ENCODE assay signal across 8 mouse cellular contexts in genomic region chr8:126614062-126614739, GRCm38 (mm10). TPM values are rescaled to one million over a fixed set of nuclear protein-coding genes. Genes with fewer than 3 reads are reported as not detected.
DNase-seq lines count a peak whose midpoint lies in the region; ATAC-seq and TF ChIP-seq lines count a peak whose summit lies in the region.

No protein-coding gene starts in this region.

- intact Hi-C loops in left cerebral cortex, postnatal 14 days (cut with DNase I), result no loop called here

- peak; percentile 91 for DNase-seq in MN1 (ENCODE audit: low spot score)
- DNase-seq in stomach, postnatal 0 days (ENCODE audit: low spot score), result peak; percentile 85
- DNase-seq in left cerebral cortex, postnatal 14 days (ENCODE audit: low spot score in 2 of 2), result no peak
- DNase-seq in hindbrain, postnatal 0 days (ENCODE audit: low spot score), result no peak
- no peak for DNase-seq in cerebellum, adult 18-20 months

- no peak for TF ChIP-seq CTCF in stomach, postnatal 0 days (IDR thresholded peaks at IDR 0.05; ENCODE audit: low read depth)
- no peak for TF ChIP-seq CTCF in hindbrain, postnatal 0 days (IDR thresholded peaks at IDR 0.05; ENCODE audit: low read depth)

- H3K9me3 ChIP-seq in liver, embryonic 12.5 days (replicated peaks), result no peaks in the 10 kb centered on the region
- H3K9me3 ChIP-seq in stomach, postnatal 0 days (ENCODE audit: control insufficient read depth, low read length), result no peaks in the 10 kb centered on the region
- H3K9me3 ChIP-seq in hindbrain, postnatal 0 days (ENCODE audit: low read length), result no peaks in the 10 kb centered on the region

- H3K4me2 ChIP-seq in liver, embryonic 12.5 days, result no peak overlapping the region
- no peak overlapping the region for H3K4me2 ChIP-seq in stomach, postnatal 0 days (replicated peaks; ENCODE audit: low read depth)
- no peak overlapping the region for H3K4me2 ChIP-seq in hindbrain, postnatal 0 days (ENCODE audit: low read depth, low read length)

- TF ChIP-seq EP300 in stomach, postnatal 0 days (optimal IDR thresholded peaks at IDR 0.05), result peak; percentile 79

- H3K36me3 ChIP-seq in liver, embryonic 12.5 days, result no peaks in the 10 kb centered on the region
- H3K36me3 ChIP-seq in stomach, postnatal 0 days (ENCODE audit: control insufficient read depth, insufficient read depth, low read length), result no peaks in the 10 kb centered on the region
- no peaks in the 10 kb centered on the region for H3K36me3 ChIP-seq in hindbrain, postnatal 0 days (ENCODE audit: insufficient read depth, low read length)

- WGBS in liver, embryonic 12.5 days (ENCODE audit: insufficient replicate concordance), result 63% methylated on average over 8 of the region's 8 CpGs
- 47% methylated on average over 8 of the region's 8 CpGs for WGBS in stomach, postnatal 0 days
- WGBS in hindbrain, postnatal 0 days, result 88% methylated on average over 8 of the region's 8 CpGs

- no peak overlapping the region for H3K9ac ChIP-seq in liver, embryonic 12.5 days
- H3K9ac ChIP-seq in stomach, postnatal 0 days (ENCODE audit: low read length), result peak overlapping the region; percentile 38
- no peak overlapping the region for H3K9ac ChIP-seq in hindbrain, postnatal 0 days (replicated peaks; ENCODE audit: low read length)

- H3K27me3 ChIP-seq in liver, embryonic 12.5 days (replicated peaks), result no peaks in the 10 kb centered on the region
- H3K27me3 ChIP-seq in stomach, postnatal 0 days (ENCODE audit: control insufficient read depth, insufficient read depth, low read length), result no peaks in the 10 kb centered on the region
- no peaks in the 10 kb centered on the region for H3K27me3 ChIP-seq in hindbrain, postnatal 0 days (ENCODE audit: insufficient read depth, low read length)

- H3K4me1 ChIP-seq in liver, embryonic 12.5 days, result peaks cover 49% of the 10 kb centered on the region
- H3K4me1 ChIP-seq in stomach, postnatal 0 days (replicated peaks; ENCODE audit: control insufficient read depth, insufficient read depth), result peaks cover 14% of the 10 kb centered on the region; the same call in 1 of the 2 replicates
- no peaks in the 10 kb centered on the region for H3K4me1 ChIP-seq in hindbrain, postnatal 0 days (ENCODE audit: insufficient read depth, low read length)

- no peak overlapping the region for H3K4me3 ChIP-seq in liver, embryonic 12.5 days
- no peak overlapping the region for H3K4me3 ChIP-seq in stomach, postnatal 0 days (ENCODE audit: low read depth, low read length)
- H3K4me3 ChIP-seq in hindbrain, postnatal 0 days (ENCODE audit: low read length), result no peak overlapping the region

- peak overlapping the region; percentile 62; the same call in 1 of the 2 replicates for H3K27ac ChIP-seq in liver, embryonic 12.5 days
- H3K27ac ChIP-seq in stomach, postnatal 0 days (replicated peaks), result peak overlapping the region; percentile 95
- no peak overlapping the region for H3K27ac ChIP-seq in hindbrain, postnatal 0 days

- peak; percentile 67 for ATAC-seq in common myeloid progenitor, adult 5-6 weeks (replicated peaks; ENCODE audit: low read depth, poor library complexity, severe bottlenecking)
- ATAC-seq in hematopoietic stem cell, adult 5-6 weeks (replicated peaks in 1 of 2; ENCODE audit: insufficient read depth in 1 of 2, low FRiP score in 2 of 2, low TSS enrichment in 1 of 2, low read depth in 1 of 2, poor library complexity in 2 of 2, severe bottlenecking in 2 of 2), result peak; percentile 62 to 65
- ATAC-seq in liver, embryonic 12.5 days, result peak; percentile 65
- ATAC-seq in stomach, postnatal 0 days (ENCODE audit: low FRiP score, low TSS enrichment), result peak; percentile 90
- ATAC-seq in hindbrain, postnatal 0 days, result no peak

RNA-seq across cellular contexts. Expression of gene Irf2bp2, which starts 20.4 kb away (rescaled TPM):
- 72.3 and 85.4 TPM in 2 replicates for total RNA-seq in common myeloid progenitor, adult 5-6 weeks (2017)
- 98.4 and 98.7 TPM in 2 replicates for total RNA-seq in hematopoietic stem cell, adult 5-6 weeks (2017)
- polyA plus RNA-seq in liver, embryonic 12.5 days (2016; fragmentation: Nextera tagmentation; extraction: Ambion mirVana), result 5.5 and 5.6 TPM in 2 replicates
- polyA plus RNA-seq in stomach, postnatal 0 days (2015; fragmentation: Nextera tagmentation; extraction: Ambion mirVana), result 10.1 and 10.2 TPM in 2 replicates
- total RNA-seq in left cerebral cortex, postnatal 14 days (2021), result 10 to 100 TPM; 56.9 to 62.5 TPM
- 91.5 and 99.1 TPM in 2 replicates for total RNA-seq in hindbrain, postnatal 0 days (2014; rRNA removed)
- polyA plus RNA-seq in hindbrain, postnatal 0 days (2015; fragmentation: Nextera tagmentation; extraction: Ambion mirVana), result 10.2 and 11.4 TPM in 2 replicates

Comparison
In these comparisons a context has a peak if more than half of its experiments do, and no peak if none do; other contexts are left out.
1. DNase-seq: peak in MN1 (single experiment) and stomach, postnatal 0 days (single experiment); none in left cerebral cortex, postnatal 14 days (0 of 2), hindbrain, postnatal 0 days (single experiment) and cerebellum, adult 18-20 months (0 of 2).